Mouse (Mus musculus) midbrain, embryonic 13.5 days (tissue): ENCODE measurements around the gene Fam83e. TPM values are rescaled to one million over a fixed set of nuclear protein-coding genes. Genes with fewer than 3 reads are reported as not detected.
A peak's percentile ranks its signal among the peaks of the same experiment; 100 is the strongest.

Experiments used
- ATAC-seq: fragments of 200-750 bp; cut with Nextera tagmentation; 2 replicates; pipeline ENCODE4 v1.8.0; 2017; ENCODE audit warnings: mild to moderate bottlenecking, moderate TSS enrichment, moderate library complexity
- H3K27ac ChIP-seq: fragments of 300-500 bp; sonication (generic); 2 replicates; pipeline ENCODE4 v1.5.1; 2015; ENCODE audit warnings: inconsistent platforms, mild to moderate bottlenecking, moderate library complexity
- H3K27me3 ChIP-seq: fragments of 300-500 bp; sonication (generic); 2 replicates; pipeline ENCODE4 v1.6.1; 2015; ENCODE audit warnings: mild to moderate bottlenecking, inconsistent platforms
- H3K36me3 ChIP-seq: fragments of 300-500 bp; sonication (generic); 2 replicates; pipeline ENCODE4 v1.6.1; 2015; ENCODE audit warnings: mild to moderate bottlenecking, inconsistent platforms
- H3K4me1 ChIP-seq: fragments of 300-500 bp; sonication (generic); replicated peaks from 2 replicates; pipeline ENCODE4 v1.6.1; 2015; ENCODE audit warnings: inconsistent platforms
- H3K4me2 ChIP-seq: fragments of 300-500 bp; sonication (generic); replicated peaks from 2 replicates; pipeline ENCODE4 v1.6.1; 2015; ENCODE audit warnings: moderate library complexity, mild to moderate bottlenecking, inconsistent platforms
- H3K4me3 ChIP-seq: fragments of 300-500 bp; sonication (generic); replicated peaks from 2 replicates; pipeline ENCODE4 v1.5.1; 2015; ENCODE audit warnings: mild to moderate bottlenecking, inconsistent platforms
- H3K9ac ChIP-seq: fragments of 300-500 bp; sonication (generic); replicated peaks from 2 replicates; pipeline ENCODE4 v1.6.1; 2015; ENCODE audit warnings: mild to moderate bottlenecking, inconsistent platforms
- H3K9me3 ChIP-seq: fragments of 300-500 bp; sonication (generic); 2 replicates; pipeline ENCODE4 v1.6.1; 2016; ENCODE audit warnings: mild to moderate bottlenecking, inconsistent platforms
- WGBS: fragments of 180-500 bp; shearing (Covaris S2); methylation state at CpG from one replicate; pipeline ENCODE4 v1.1.7; 2015; 5-methylcytosine and 5-hydroxymethylcytosine counted together
- polyA plus RNA-seq: library from polyadenylated mRNA; unstranded; fragments of >200 nt; fragmentation: Nextera tagmentation; extraction: Ambion mirVana; gene quantifications from 2 replicates; pipeline ENCODE4 v1.2.1, GENCODE M21; 2015

Gene Fam83e
- polyA plus RNA-seq, 1 experiment from 2014 or later = 1.0 TPM

DNA sequence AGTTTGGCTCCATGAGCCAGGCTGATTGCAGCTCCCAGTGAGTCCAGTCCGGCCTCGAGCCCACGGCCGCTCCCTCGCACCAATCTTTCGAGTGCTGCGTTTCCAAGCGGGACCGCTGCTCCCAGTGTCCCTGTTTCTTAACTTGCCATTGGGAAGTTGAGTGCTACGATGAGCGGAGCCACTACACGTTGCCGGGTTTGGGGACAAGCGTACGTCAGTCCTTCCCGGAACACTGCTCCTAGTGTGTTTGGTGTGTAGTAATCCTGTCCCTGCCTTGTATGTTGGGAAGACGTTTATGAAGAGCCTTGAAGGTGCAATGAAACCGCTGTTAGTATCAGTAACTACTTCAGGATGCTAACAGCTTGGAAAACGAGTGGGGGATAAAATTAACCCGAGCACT is 2.7 kb upstream of the Fam83e start:
- no peak for ATAC-seq
- Histone ChIP-seq H3K27ac (peak overlapping the region; percentile 90), H3K4me1 (peaks cover 52% of the 10 kb centered on the region)

DNA sequence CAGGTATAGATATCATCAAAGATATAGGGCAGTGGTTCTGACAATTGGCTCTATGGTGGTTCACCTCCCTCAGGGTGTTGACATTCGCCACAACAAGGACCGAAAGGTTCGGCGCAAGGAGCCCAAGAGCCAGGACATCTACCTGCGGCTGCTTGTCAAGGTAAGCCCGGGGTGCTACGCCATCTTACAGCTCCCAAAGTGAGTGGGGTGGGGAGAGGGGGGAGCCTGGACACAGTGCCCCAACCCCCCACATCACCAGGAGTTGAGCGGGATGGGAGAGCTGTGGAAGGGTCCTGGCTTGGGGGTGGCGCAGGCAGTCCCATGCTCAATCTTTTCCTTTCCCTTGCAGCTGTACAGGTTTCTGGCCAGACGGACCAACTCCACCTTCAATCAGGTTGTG is 1.8 kb upstream of the Fam83e start:
- H3K36me3 ChIP-seq = peaks cover 51% of the 10 kb centered on the region
- no peak overlapping the region for H3K27ac ChIP-seq
- no peak for ATAC-seq
- peak overlapping the region; percentile 82 for H3K4me3 ChIP-seq
- peak overlapping the region; percentile 91 for H3K9ac ChIP-seq
- whole genome bisulfite sequencing = 90% methylated on average over 10 of the region's 10 CpGs
- H3K27me3 ChIP-seq = no peaks in the 10 kb centered on the region
- peaks cover 48% of the 10 kb centered on the region for H3K4me1 ChIP-seq
- peak overlapping the region; percentile 81 for H3K4me2 ChIP-seq
- H3K9me3 ChIP-seq = no peaks in the 10 kb centered on the region

More for the DNA sequence above, 2.7 kb upstream of the Fam83e start:
- WGBS = under 1% methylated on average over 20 of the region's 20 CpGs
- peaks cover 45% of the 10 kb centered on the region for H3K36me3 ChIP-seq
- peak overlapping the region; percentile 81 for H3K4me2 ChIP-seq
- H3K4me3 ChIP-seq = peak overlapping the region; percentile 82
- H3K9me3 ChIP-seq = no peaks in the 10 kb centered on the region
- no peaks in the 10 kb centered on the region for H3K27me3 ChIP-seq
- peak overlapping the region; percentile 91 for H3K9ac ChIP-seq

GRCm38 (mm10) chr7:45719738-45720412 is 1.1 kb upstream of the Fam83e start:
- peak overlapping the region; percentile 91 for H3K9ac ChIP-seq
- no peak for ATAC-seq
- H3K4me3 ChIP-seq = no peak overlapping the region
- peaks cover 41% of the 10 kb centered on the region for H3K4me1 ChIP-seq
- no peak overlapping the region for H3K27ac ChIP-seq
- peak overlapping the region; percentile 81 for H3K4me2 ChIP-seq
- H3K9me3 ChIP-seq = no peaks in the 10 kb centered on the region
- peaks cover 58% of the 10 kb centered on the region for H3K36me3 ChIP-seq
- H3K27me3 ChIP-seq = no peaks in the 10 kb centered on the region
- 91% methylated on average over 16 of the region's 16 CpGs for WGBS

DNA sequence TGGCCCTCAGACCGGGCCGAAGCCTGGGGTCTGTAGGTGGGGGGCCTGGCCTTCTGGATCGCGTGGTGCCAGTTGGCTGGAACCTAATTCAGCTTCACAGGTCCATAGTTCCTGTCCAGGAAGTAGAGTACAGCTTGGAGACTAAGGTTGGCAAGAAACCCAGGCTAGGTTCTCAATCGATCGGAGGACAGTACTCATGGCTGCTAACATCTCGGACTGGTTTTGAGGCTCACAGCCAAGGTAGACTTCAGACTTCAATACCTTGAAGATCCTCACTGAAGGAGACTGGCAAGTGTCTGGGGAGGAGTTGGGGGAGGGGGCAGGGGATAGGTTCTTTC is 191 bp downstream of the Fam83e start:
- Histone ChIP-seq H3K4me1 (peaks cover 32% of the 10 kb centered on the region), H3K4me2 (no peak overlapping the region), H3K9me3 (no peaks in the 10 kb centered on the region), H3K27ac (no peak overlapping the region), H3K4me3 (no peak overlapping the region), H3K9ac (peak overlapping the region; percentile 42; the same call in 1 of the 2 replicates), H3K36me3 (peaks cover 71% of the 10 kb centered on the region), H3K27me3 (no peaks in the 10 kb centered on the region)
- WGBS = 82% methylated on average over 7 of the region's 7 CpGs
- no peak for ATAC-seq

GRCm38 (mm10) chr7:45721642-45722347 is 783 bp downstream of the Fam83e start:
- 66% methylated on average over 13 of the region's 13 CpGs for WGBS
- Histone ChIP-seq H3K9me3 (no peaks in the 10 kb centered on the region), H3K27me3 (no peaks in the 10 kb centered on the region), H3K9ac (peak overlapping the region; percentile 42; the same call in 1 of the 2 replicates), H3K4me1 (peaks cover 26% of the 10 kb centered on the region), H3K4me2 (no peak overlapping the region), H3K27ac (peak overlapping the region; percentile 28; the same call in 1 of the 2 replicates), H3K36me3 (peaks cover 77% of the 10 kb centered on the region), H3K4me3 (no peak overlapping the region)
- ATAC-seq = no peak

DNA sequence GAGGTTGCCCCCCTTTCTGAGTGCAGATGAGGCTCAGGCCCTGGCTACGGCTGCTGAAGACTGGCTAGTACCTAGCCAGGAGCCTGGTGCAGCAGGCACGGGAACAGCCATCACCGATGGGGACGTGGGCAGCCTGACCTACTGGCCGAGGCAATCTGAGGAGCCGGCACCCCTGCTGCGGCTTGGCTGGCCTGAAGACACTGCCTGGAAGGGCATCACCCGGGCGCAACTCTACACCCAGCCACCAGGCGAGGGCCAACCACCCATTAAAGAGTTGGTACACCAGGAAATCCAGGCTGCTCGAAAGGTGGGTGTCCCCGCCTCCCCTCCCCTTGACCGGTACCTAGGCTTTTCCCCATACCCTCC is 1.3 kb downstream of the Fam83e start:
- H3K4me1 ChIP-seq = peaks cover 21% of the 10 kb centered on the region
- H3K36me3 ChIP-seq = peaks cover 82% of the 10 kb centered on the region
- no peak overlapping the region for H3K4me2 ChIP-seq
- H3K9ac ChIP-seq = no peak overlapping the region
- ATAC-seq = no peak
- no peak overlapping the region for H3K4me3 ChIP-seq
- H3K27me3 ChIP-seq = no peaks in the 10 kb centered on the region
- H3K9me3 ChIP-seq = no peaks in the 10 kb centered on the region
- 88% methylated on average over 13 of the region's 13 CpGs for WGBS
- H3K27ac ChIP-seq = peak overlapping the region; percentile 28; the same call in 1 of the 2 replicates

GRCm38 (mm10) chr7:45723301-45723700 is 2.3 kb downstream of the Fam83e start:
- WGBS = 92% methylated on average over 4 of the region's 4 CpGs
- no peak overlapping the region for H3K27ac ChIP-seq
- peaks cover 87% of the 10 kb centered on the region for H3K36me3 ChIP-seq
- no peak overlapping the region for H3K9ac ChIP-seq
- no peaks in the 10 kb centered on the region for H3K9me3 ChIP-seq
- peaks cover 21% of the 10 kb centered on the region for H3K4me1 ChIP-seq
- no peak overlapping the region for H3K4me2 ChIP-seq
- H3K4me3 ChIP-seq = no peak overlapping the region
- no peak for ATAC-seq
- H3K27me3 ChIP-seq = no peaks in the 10 kb centered on the region

DNA sequence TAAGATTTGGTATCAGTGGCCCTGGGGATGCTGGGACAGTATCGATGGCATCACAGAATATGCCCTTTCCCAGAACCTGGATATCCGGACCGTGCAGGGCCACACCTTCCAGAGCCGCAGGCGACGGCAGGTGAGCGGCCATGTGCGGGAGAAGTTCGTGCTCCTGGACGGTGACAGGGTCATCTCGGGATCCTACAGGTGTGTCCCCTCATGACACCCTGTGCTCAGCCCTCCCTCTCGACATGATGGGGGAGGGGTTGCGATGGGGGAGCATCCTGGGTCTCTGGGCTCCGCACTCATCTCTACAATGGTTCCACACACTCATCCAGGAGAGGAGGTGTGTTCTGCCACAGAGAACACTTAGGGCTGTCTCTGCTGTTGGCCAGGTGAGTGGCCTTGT is 2.8 kb downstream of the Fam83e start:
- ATAC-seq = no peak
- H3K36me3 ChIP-seq = peaks cover 90% of the 10 kb centered on the region
- H3K4me2 ChIP-seq = no peak overlapping the region
- H3K9ac ChIP-seq = no peak overlapping the region
- H3K27ac ChIP-seq = no peak overlapping the region
- no peak overlapping the region for H3K4me3 ChIP-seq
- 96% methylated on average over 14 of the region's 14 CpGs for WGBS
- H3K27me3 ChIP-seq = no peaks in the 10 kb centered on the region
- H3K9me3 ChIP-seq = no peaks in the 10 kb centered on the region
- H3K4me1 ChIP-seq = peaks cover 18% of the 10 kb centered on the region

- ATAC-seq = no peak
- Histone ChIP-seq H3K4me3 (no peak overlapping the region), H3K4me1 (peaks cover 5% of the 10 kb centered on the region; the same call in 1 of the 2 replicates), H3K27ac (no peak overlapping the region), H3K36me3 (peaks cover 86% of the 10 kb centered on the region), H3K9me3 (no peaks in the 10 kb centered on the region), H3K9ac (no peak overlapping the region), H3K27me3 (no peaks in the 10 kb centered on the region), H3K4me2 (no peak overlapping the region)
- 96% methylated on average over 9 of the region's 9 CpGs for WGBS
Measured at GRCm38 (mm10) chr7:45725151-45725550, 4.1 kb downstream of the Fam83e start.

DNA sequence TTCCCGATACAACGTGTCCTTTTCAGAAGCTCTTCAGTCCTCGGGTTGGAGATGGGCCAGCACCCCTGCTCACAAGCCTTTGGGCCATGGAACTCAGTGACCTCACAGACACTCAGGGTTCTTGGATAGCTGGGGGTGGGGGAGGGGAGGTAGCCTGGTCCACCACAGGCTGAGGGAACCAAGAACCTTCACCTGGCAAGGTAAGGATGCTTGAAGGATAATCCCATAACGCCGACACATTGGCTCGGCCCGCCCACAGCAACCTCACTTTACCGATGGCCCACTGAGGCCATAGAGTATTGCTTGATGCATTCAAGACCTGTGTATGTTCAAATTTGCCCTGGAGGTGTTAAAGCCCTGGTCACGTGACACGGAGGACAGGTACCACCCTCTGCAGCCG is 4.7 kb downstream of the Fam83e start, which contains the start of gene Spaca4:
Gene Spaca4 (minus strand): TSS at position 101 of the 400 bp plus-strand sequence.
- no peak within 1 kb of the TSS for H3K9ac ChIP-seq
- WGBS = 96% methylated on average over 11 of the region's 11 CpGs
- H3K4me2 ChIP-seq = no peak within 1 kb of the TSS
- no peak for ATAC-seq
- no peaks in the 10 kb centered on the region for H3K9me3 ChIP-seq
- no peak within 1 kb of the TSS for H3K4me3 ChIP-seq
- no peaks in the 10 kb centered on the region for H3K27me3 ChIP-seq
- peaks cover 5% of the 10 kb centered on the region; the same call in 1 of the 2 replicates for H3K4me1 ChIP-seq
- H3K36me3 ChIP-seq = peaks cover 80% of the 10 kb centered on the region
- no peak within 1 kb of the TSS for H3K27ac ChIP-seq

- 94% methylated on average over 10 of the region's 10 CpGs for WGBS
- Histone ChIP-seq H3K4me1 (0 out of 2 replicates have a peak, but pooled peaks cover 4% of the 10 kb centered on the region), H3K9ac (no peak overlapping the region), H3K27me3 (no peaks in the 10 kb centered on the region), H3K27ac (no peak overlapping the region), H3K4me3 (no peak overlapping the region), H3K36me3 (peaks cover 73% of the 10 kb centered on the region), H3K4me2 (no peak overlapping the region), H3K9me3 (no peaks in the 10 kb centered on the region)
- no peak for ATAC-seq
Measured at GRCm38 (mm10) chr7:45726419-45726818, 5.4 kb downstream of the Fam83e start.

DNA sequence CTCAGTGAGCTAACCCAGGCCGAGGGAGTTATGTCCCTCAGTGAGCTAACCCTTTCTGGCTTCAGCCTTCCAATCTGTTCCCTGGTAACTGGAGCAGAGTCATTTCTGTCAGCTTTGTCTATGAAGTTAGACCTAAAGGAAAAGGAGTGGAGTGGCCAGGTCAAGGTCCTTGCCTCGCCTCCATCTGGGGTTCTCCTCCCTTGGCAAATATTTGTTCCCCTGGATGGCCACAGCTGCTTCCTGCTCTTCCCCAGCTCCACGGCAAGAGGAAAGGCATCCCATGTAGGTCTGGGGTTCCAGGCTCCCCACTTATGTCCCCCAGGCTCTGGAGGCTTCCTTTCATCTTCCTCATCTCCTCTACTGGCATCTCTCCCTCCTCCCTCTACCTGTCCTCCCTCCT is 6.6 kb downstream of the Fam83e start:
- WGBS = 88% methylated on average over 3 of the region's 3 CpGs
- no peak overlapping the region for H3K9ac ChIP-seq
- H3K27me3 ChIP-seq = no peaks in the 10 kb centered on the region
- H3K4me3 ChIP-seq = no peak overlapping the region
- H3K27ac ChIP-seq = no peak overlapping the region
- H3K4me2 ChIP-seq = no peak overlapping the region
- ATAC-seq = no peak
- peaks cover 62% of the 10 kb centered on the region for H3K36me3 ChIP-seq
- 0 out of 2 replicates have a peak, but pooled peaks cover 4% of the 10 kb centered on the region for H3K4me1 ChIP-seq
- H3K9me3 ChIP-seq = no peaks in the 10 kb centered on the region
